Mouse (Mus musculus) cerebellum, adult 2 months (tissue): Measurements from ENCODE around the gene Dnase1l2.

Experiments used
- CTCF ChIP-seq: fragments of 200-500 bp; IDR thresholded peaks from 2 replicates; pipeline ENCODE4 v1.5.1; 2011; ENCODE audit warnings: low read depth, mild to moderate bottlenecking, control low read depth, low read length, moderate library complexity, borderline replicate concordance; ENCODE audit not compliant: insufficient read depth
- POLR2A ChIP-seq: fragments of 200-500 bp; IDR thresholded peaks from 2 replicates; pipeline ENCODE4 v1.6.1; 2011; ENCODE audit warnings: low read length, control low read depth, borderline replicate concordance; ENCODE audit not compliant: insufficient read depth

DNA sequence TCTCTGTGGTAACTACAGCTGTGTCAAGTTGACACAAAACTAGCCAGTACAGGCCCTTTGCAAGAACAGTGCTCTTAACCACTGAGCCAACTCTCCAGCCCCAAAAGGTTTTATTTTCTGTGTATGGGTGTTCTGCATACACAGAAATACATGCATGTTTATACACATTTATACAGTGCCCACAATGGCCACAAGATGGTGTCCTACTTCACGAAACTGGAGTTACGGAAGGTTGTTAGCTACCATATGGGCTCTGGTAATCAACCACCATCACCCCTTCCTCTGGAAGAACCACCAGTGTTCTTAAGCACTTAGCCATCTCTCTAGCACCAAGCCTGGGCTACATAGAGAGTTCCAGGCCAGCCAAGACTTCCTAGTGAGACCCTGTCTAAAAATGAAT, 18.7 kb upstream of the Dnase1l2 start:
- TF ChIP-seq POLR2A (no peak), CTCF (peak; percentile 33; the same call in 1 of the 2 replicates)
